Mouse (Mus musculus): Measurements from ENCODE around the gene Ksr1.

- TF ChIP-seq POLR2A (IDR thresholded peaks at IDR 0.05; ENCODE audit: low read depth, low read length) (no peak), CTCF (IDR thresholded peaks at IDR 0.05; ENCODE audit: extremely low read depth, insufficient read length, insufficient replicate concordance, low read depth, low read length) (no peak)
These were observed 32.1 kb downstream of the Ksr1 start for GRCm38 (mm10) chr11:79114061-79114460.
